Mouse (Mus musculus): ENCODE results near the gene Hyal1. TPM values are rescaled to one million over a fixed set of nuclear protein-coding genes. Genes with fewer than 3 reads are reported as not detected.

Gene Hyal1
- polyA plus RNA-seq, 1 experiment from 2014 or later, result 4.6 TPM

DNA sequence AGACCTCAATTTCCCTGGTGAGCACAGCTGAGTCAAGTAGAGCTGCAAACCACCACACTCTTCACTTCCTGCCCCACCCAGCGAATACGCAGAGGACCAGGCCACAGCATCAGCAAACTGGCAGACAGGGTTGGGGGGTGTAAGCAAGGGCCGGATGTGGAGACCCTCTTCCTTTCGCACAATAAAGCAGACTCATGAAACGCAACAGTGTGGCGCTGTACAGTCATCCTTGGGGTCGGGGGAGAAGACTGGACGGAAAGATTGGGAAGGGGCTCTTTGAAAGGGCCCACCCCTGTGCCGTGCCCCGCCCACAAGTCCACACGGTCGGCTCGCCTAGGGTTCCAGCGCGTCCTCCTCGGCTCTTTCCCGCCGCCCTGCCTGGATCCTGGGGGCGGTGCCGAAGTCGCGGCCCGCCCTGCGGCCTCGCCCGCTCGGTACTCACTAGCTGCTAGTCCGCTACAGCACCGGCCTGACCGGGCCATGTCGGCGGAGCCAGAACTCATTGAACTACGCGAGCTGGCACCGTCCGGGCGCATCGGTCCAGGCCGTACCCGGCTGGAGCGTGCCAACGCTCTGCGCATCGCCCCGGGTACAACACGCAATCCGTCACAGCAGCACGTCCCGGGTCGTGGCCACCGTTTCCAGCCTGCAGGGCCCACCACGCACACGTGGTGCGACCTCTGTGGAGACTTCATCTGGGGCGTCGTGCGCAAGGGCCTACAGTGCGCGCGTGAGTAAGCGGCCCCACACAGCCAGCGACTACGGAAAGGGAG lies 25.4 kb upstream of the Hyal1 start, which contains the start of gene Rassf1:
Gene Rassf1 (plus strand): TSS at position 439 of the 773 bp plus-strand sequence.
- H3K27ac ChIP-seq (replicated peaks in 1 of 2; ENCODE audit: control insufficient read depth in 1 of 2, insufficient read depth in 1 of 2, low read depth in 2 of 2, low read length in 2 of 2), result peak within 1 kb of the TSS; percentile 9 to 57; a peak in 3 of 4 replicates
- 1% methylated on average over 63 of the region's 63 CpGs for WGBS
- peak; percentile 10; the same call in 1 of the 2 replicates for ATAC-seq (ENCODE audit: insufficient number of reproducible peaks, insufficient read depth, low FRiP score, low read depth)
- H3K4me3 ChIP-seq (ENCODE audit: control insufficient read depth in 1 of 2, insufficient read depth in 1 of 2, low read depth in 1 of 2, low read length in 2 of 2), result peak within 1 kb of the TSS; percentile 46 to 50
- H3K9ac ChIP-seq (ENCODE audit: low read length), result peak within 1 kb of the TSS; percentile 79
- H3K36me3 ChIP-seq (ENCODE audit: control insufficient read depth, insufficient read depth, low read length), result 0 out of 2 replicates have a peak, but pooled peaks cover under 1% of the 10 kb centered on the region
- H3K4me2 ChIP-seq (ENCODE audit: low read length), result peak within 1 kb of the TSS; percentile 88
- peaks cover 12% of the 10 kb centered on the region for H3K27me3 ChIP-seq (ENCODE audit: control insufficient read depth, insufficient read depth, low read length)
- no peaks in the 10 kb centered on the region for H3K9me3 ChIP-seq (ENCODE audit: control insufficient read depth, low read length)
- H3K4me1 ChIP-seq (ENCODE audit: control insufficient read depth in 2 of 2, insufficient read depth in 2 of 2, low read length in 2 of 2), result peaks cover 25 to 48% of the 10 kb centered on the region in 2 experiments

DNA sequence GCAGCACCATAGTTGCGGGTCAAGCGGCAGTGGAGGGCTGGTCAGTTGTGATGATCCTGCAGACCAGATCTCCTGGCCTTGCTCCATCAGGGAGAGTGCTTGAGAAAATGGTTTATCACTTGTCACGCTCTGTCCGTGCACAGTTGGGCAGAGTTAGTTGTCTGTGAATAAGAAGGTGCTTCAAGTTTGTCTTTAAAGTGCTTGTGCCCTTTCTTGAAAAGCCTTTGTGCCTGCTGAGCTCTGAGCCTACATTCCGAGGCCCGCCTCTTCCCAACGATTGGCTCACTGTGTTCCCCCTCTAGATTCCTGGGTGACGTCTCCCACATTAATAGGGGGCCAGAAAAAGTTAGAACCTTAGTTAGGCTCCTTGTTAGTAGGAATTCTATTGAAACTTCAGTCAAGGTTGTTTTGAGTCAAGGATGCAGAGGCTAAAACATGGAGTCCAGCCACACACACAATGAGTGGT lies 24.8 kb upstream of the Hyal1 start:
- Histone ChIP-seq H3K9me3 (ENCODE audit: control insufficient read depth, low read length) (no peaks in the 10 kb centered on the region), H3K27ac (replicated peaks in 1 of 2; ENCODE audit: control insufficient read depth in 1 of 2, insufficient read depth in 1 of 2, low read depth in 2 of 2, low read length in 2 of 2) (peak overlapping the region; percentile 6 to 57; a peak in 2 of 4 replicates), H3K27me3 (ENCODE audit: control insufficient read depth, insufficient read depth, low read length) (peaks cover 12% of the 10 kb centered on the region), H3K36me3 (ENCODE audit: control insufficient read depth, insufficient read depth, low read length) (peaks cover 6% of the 10 kb centered on the region; the same call in 1 of the 2 replicates), H3K4me1 (ENCODE audit: control insufficient read depth in 2 of 2, insufficient read depth in 2 of 2, low read length in 2 of 2) (peaks cover 27 to 48% of the 10 kb centered on the region in 2 experiments), H3K4me3 (ENCODE audit: control insufficient read depth in 1 of 2, insufficient read depth in 1 of 2, low read depth in 1 of 2, low read length in 2 of 2) (peak overlapping the region; percentile 46 to 50), H3K9ac (ENCODE audit: low read length) (peak overlapping the region; percentile 79), H3K4me2 (ENCODE audit: low read length) (peak overlapping the region; percentile 88)
- WGBS, result 16% methylated on average over 8 of the region's 8 CpGs
- ATAC-seq (ENCODE audit: insufficient number of reproducible peaks, insufficient read depth, low FRiP score, low read depth), result no peak

DNA sequence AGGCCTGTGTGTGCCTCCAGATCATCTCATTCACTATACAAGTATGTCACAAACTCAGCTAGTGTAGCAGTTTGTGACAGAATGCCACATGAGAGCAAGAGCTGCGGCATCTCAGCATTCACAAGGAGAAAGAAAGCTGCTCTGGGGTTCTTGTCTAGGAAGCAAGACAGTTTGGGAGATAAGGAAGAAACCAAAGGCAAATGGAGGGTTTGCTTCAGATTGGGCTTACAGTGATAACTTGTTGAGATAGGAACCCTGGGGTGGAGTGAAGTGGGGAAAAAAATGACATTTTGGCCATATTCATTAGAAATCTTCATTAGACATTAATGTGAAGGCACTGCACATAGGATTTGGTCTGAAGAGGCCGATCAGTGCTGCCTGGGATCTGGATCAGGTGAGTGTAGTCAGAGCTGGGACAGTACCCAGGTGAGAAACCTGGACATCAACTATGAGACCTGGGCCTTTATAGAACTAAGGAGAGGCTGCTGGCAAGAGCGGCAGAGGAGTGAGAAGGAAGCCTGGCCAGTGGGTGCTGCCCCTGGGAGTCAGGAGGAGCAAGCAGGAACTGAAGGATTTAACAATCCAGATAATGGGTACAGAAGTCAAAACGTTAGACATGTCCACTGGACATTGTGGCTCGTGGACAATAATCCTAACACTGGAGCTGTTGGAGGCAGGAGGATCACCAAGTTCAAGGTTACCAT lies 23.9 kb upstream of the Hyal1 start:
- WGBS, result 77% methylated on average over 5 of the region's 5 CpGs
- Histone ChIP-seq H3K9me3 (ENCODE audit: control insufficient read depth, low read length) (no peaks in the 10 kb centered on the region), H3K4me2 (ENCODE audit: low read length) (peak overlapping the region; percentile 96), H3K4me1 (ENCODE audit: control insufficient read depth in 2 of 2, insufficient read depth in 2 of 2, low read length in 2 of 2) (peaks cover 22 to 43% of the 10 kb centered on the region in 2 experiments), H3K27me3 (ENCODE audit: control insufficient read depth, insufficient read depth, low read length) (peaks cover 12% of the 10 kb centered on the region), H3K36me3 (ENCODE audit: control insufficient read depth, insufficient read depth, low read length) (peaks cover 15% of the 10 kb centered on the region), H3K27ac (replicated peaks in 1 of 2; ENCODE audit: control insufficient read depth in 1 of 2, insufficient read depth in 1 of 2, low read depth in 2 of 2, low read length in 2 of 2) (no peak overlapping the region), H3K9ac (ENCODE audit: low read length) (peak overlapping the region; percentile 45; the same call in 1 of the 2 replicates), H3K4me3 (ENCODE audit: control insufficient read depth in 1 of 2, insufficient read depth in 1 of 2, low read depth in 1 of 2, low read length in 2 of 2) (peak overlapping the region in 1 of 2 experiments; percentile 79; a peak in 1 of 4 replicates)
- no peak for ATAC-seq (ENCODE audit: insufficient number of reproducible peaks, insufficient read depth, low FRiP score, low read depth)

DNA sequence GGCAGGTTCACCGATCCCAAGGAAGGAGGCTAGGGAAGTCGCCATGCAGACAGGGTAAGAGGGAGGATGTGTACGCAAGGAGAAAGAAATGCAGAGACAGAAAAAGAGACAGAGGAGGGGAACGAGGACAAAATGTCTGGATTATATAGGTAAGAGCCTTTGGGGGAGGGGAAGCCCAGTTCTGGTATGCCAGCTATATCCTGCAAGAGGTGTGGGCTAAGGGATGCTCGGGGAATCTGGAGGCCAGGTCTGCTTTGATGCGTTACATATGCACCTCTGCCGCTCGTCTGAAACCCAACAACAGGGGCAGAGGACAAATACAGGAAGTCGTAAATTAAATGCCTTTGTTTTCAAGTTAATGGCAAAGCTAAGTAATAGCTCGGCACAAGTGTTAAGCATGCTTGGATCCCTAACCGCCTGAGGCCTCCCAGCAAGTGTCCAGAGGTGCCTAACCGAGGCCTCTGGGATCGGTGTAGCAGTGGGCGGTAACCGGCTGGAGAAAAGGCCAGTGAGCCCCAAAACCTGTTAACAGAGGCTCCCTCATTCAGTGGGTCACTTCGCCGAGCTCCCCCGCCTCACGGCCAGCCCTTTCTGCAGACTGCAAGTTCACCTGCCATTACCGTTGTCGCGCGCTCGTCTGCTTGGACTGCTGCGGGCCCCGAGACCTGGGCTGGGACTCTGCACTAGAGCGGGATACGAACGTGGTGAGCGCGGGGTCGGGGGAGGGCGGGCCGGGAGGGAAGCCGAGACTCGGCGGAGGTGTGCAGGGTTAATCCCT lies 23.0 kb upstream of the Hyal1 start:
- Histone ChIP-seq H3K9me3 (ENCODE audit: control insufficient read depth, low read length) (no peaks in the 10 kb centered on the region), H3K9ac (ENCODE audit: low read length) (peak overlapping the region; percentile 82), H3K27me3 (ENCODE audit: control insufficient read depth, insufficient read depth, low read length) (peaks cover 12% of the 10 kb centered on the region), H3K4me2 (ENCODE audit: low read length) (peak overlapping the region; percentile 96), H3K36me3 (ENCODE audit: control insufficient read depth, insufficient read depth, low read length) (peaks cover 24% of the 10 kb centered on the region), H3K4me1 (ENCODE audit: control insufficient read depth in 2 of 2, insufficient read depth in 2 of 2, low read length in 2 of 2) (peaks cover 22 to 43% of the 10 kb centered on the region in 2 experiments), H3K4me3 (ENCODE audit: control insufficient read depth in 1 of 2, insufficient read depth in 1 of 2, low read depth in 1 of 2, low read length in 2 of 2) (peak overlapping the region; percentile 59 to 79), H3K27ac (replicated peaks in 1 of 2; ENCODE audit: control insufficient read depth in 1 of 2, insufficient read depth in 1 of 2, low read depth in 2 of 2, low read length in 2 of 2) (peak overlapping the region; percentile 61 to 80)
- ATAC-seq (ENCODE audit: insufficient number of reproducible peaks, insufficient read depth, low FRiP score, low read depth), result peak; percentile 22
- 9% methylated on average over 36 of the region's 37 CpGs for WGBS

DNA sequence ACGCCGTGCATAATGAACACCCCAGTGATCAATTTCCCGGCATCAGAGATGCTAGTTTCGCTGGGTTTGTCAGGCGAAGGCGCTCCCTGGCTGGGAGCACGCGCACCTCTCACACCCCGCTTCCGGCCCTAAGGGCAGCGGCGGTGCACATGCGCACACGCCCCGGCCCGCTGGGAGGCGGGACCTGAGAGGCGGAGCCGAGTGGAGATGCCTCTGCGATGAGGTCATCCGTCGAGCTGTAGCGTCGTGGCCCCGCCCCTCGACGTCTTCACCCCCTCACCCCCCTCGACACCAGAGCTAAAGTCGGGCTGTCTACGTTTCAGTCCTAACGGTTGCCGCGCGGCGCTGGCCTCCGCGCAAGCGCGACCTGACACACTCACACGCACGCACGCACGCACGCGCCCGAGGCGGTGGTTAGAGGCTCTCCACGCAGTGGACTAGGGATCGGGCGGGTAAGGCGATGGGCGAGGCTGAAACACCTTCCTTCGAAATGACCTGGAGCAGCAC lies 22.4 kb upstream of the Hyal1 start:
- H3K27me3 ChIP-seq (ENCODE audit: control insufficient read depth, insufficient read depth, low read length), result peaks cover 12% of the 10 kb centered on the region

DNA sequence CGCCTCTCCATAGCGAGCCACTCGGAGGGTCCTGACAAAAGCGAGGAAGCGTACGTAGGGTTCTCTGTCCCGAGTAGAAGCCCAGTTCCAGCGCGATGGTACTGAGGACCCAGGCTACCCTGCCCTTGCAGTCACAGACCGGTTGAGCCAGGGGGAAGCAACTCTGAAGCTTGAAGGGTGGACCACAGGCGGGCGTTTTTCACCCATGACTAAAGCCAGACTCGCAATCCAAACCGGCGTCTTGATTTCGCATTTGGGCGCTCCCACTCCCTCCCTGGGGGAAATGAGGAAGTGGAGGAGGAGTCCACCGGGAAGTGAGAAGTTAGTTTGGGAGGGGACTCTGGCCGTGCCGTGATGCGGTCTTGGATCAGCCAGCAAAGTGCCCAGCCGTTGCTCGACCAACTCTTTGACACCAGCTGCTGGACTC lies 21.7 kb upstream of the Hyal1 start:
- H3K36me3 ChIP-seq (ENCODE audit: control insufficient read depth, insufficient read depth, low read length), result peaks cover 37% of the 10 kb centered on the region
- peak overlapping the region; percentile 96 for H3K9ac ChIP-seq (ENCODE audit: low read length)
- H3K27ac ChIP-seq (replicated peaks in 1 of 2; ENCODE audit: control insufficient read depth in 1 of 2, insufficient read depth in 1 of 2, low read depth in 2 of 2, low read length in 2 of 2), result peak overlapping the region; percentile 97 to 99
- 0% methylated on average over 23 of the region's 23 CpGs for WGBS
- peak overlapping the region; percentile 96 for H3K4me2 ChIP-seq (ENCODE audit: low read length)
- ATAC-seq (ENCODE audit: insufficient number of reproducible peaks, insufficient read depth, low FRiP score, low read depth), result peak; percentile 23
- peaks cover 9% of the 10 kb centered on the region for H3K27me3 ChIP-seq (ENCODE audit: control insufficient read depth, insufficient read depth, low read length)
- H3K4me1 ChIP-seq (ENCODE audit: control insufficient read depth in 2 of 2, insufficient read depth in 2 of 2, low read length in 2 of 2), result peaks cover 22 to 43% of the 10 kb centered on the region in 2 experiments
- H3K9me3 ChIP-seq (ENCODE audit: control insufficient read depth, low read length), result no peaks in the 10 kb centered on the region
- H3K4me3 ChIP-seq (ENCODE audit: control insufficient read depth in 1 of 2, insufficient read depth in 1 of 2, low read depth in 1 of 2, low read length in 2 of 2), result peak overlapping the region; percentile 79 to 87

More for the DNA sequence above, 22.4 kb upstream of the Hyal1 start:
- under 1% methylated on average over 53 of the region's 53 CpGs for WGBS
- Histone ChIP-seq H3K9ac (ENCODE audit: low read length) (peak overlapping the region; percentile 96), H3K9me3 (ENCODE audit: control insufficient read depth, low read length) (no peaks in the 10 kb centered on the region), H3K36me3 (ENCODE audit: control insufficient read depth, insufficient read depth, low read length) (peaks cover 31% of the 10 kb centered on the region), H3K4me2 (ENCODE audit: low read length) (peak overlapping the region; percentile 96), H3K27ac (replicated peaks in 1 of 2; ENCODE audit: control insufficient read depth in 1 of 2, insufficient read depth in 1 of 2, low read depth in 2 of 2, low read length in 2 of 2) (peak overlapping the region; percentile 97 to 99), H3K4me1 (ENCODE audit: control insufficient read depth in 2 of 2, insufficient read depth in 2 of 2, low read length in 2 of 2) (peaks cover 22 to 43% of the 10 kb centered on the region in 2 experiments), H3K4me3 (ENCODE audit: control insufficient read depth in 1 of 2, insufficient read depth in 1 of 2, low read depth in 1 of 2, low read length in 2 of 2) (peak overlapping the region; percentile 79 to 87)
- ATAC-seq (ENCODE audit: insufficient number of reproducible peaks, insufficient read depth, low FRiP score, low read depth), result peak; percentile 91
